ENCODE assay signal across 8 mouse cellular contexts in genomic region chr3:94953764-94954616, GRCm38 (mm10). TPM values are rescaled to one million over a fixed set of nuclear protein-coding genes. Genes with fewer than 3 reads are reported as not detected.
DNase-seq lines count a peak whose midpoint lies in the region; ATAC-seq lines count a peak whose summit lies in the region.

Gene Rfx5, plus strand, starts transcription at chr3:94954075.

- peak within 1 kb of the TSS; percentile 72 for H3K4me2 ChIP-seq in hindbrain, embryonic 11.5 days (replicated peaks; ENCODE audit: low read depth, low read length)

- peak within 1 kb of the TSS; percentile 83 for H3K9ac ChIP-seq in hindbrain, embryonic 11.5 days (ENCODE audit: low read depth, low read length)

- peak within 1 kb of the TSS; percentile 74 for H3K4me3 ChIP-seq in hindbrain, embryonic 11.5 days (ENCODE audit: low read depth, low read length)

- ATAC-seq in hindbrain, embryonic 11.5 days (ENCODE audit: low FRiP score) = peak; percentile 96

- H3K36me3 ChIP-seq in hindbrain, embryonic 11.5 days (ENCODE audit: control insufficient read depth, insufficient read depth, low read length) = no peaks in the 10 kb centered on the region

- no peaks in the 10 kb centered on the region for H3K9me3 ChIP-seq in hindbrain, embryonic 11.5 days (ENCODE audit: control insufficient read depth, low read length)

- DNase-seq in Muller cell, postnatal 12 days (ENCODE audit: inconsistent ontology term) = peak; percentile 94
- peak; percentile 97 for DNase-seq in cerebellum, adult 9-11 months
- DNase-seq in frontal cortex, adult 2 months (ENCODE audit: extremely low spot score in 1 of 2, low spot score in 1 of 2) = peak; percentile 96 to 97
- DNase-seq in hindbrain, embryonic 11.5 days (ENCODE audit: low spot score) = peak; percentile 88
- DNase-seq in layer of hippocampus, postnatal 10 days (ENCODE audit: low spot score in 2 of 2) = peak; percentile 87 to 89
- peak; percentile 98 for DNase-seq in lung, postnatal 10 days
- peak; percentile 86 for DNase-seq in ovary, postnatal 36 days (ENCODE audit: low spot score)
- DNase-seq in thymus, postnatal 25 days = peak; percentile 90

- WGBS in hindbrain, embryonic 11.5 days = under 1% methylated on average over 50 of the region's 50 CpGs

- H3K27me3 ChIP-seq in hindbrain, embryonic 11.5 days (ENCODE audit: control insufficient read depth, insufficient read depth, low read length) = no peaks in the 10 kb centered on the region

- H3K27ac ChIP-seq in hindbrain, embryonic 11.5 days (ENCODE audit: low read depth, low read length) = peak within 1 kb of the TSS; percentile 74

- H3K4me1 ChIP-seq in hindbrain, embryonic 11.5 days (replicated peaks; ENCODE audit: control insufficient read depth, insufficient read depth, low read length) = no peaks in the 10 kb centered on the region; the same call in 1 of the 2 replicates

RNA-seq across cellular contexts. Expression of gene Rfx5, which starts in this region (rescaled TPM):
- polyA plus RNA-seq in frontal cortex, adult 2 months (2012; rRNA removed) = 27.8 and 31.8 TPM in 2 replicates
- polyA plus RNA-seq in hindbrain, embryonic 11.5 days (2014; fragmentation: Nextera tagmentation; extraction: Ambion mirVana) = 6.0 and 8.9 TPM in 2 replicates
- 10 to 100 TPM; 20.1 to 21.3 TPM for total RNA-seq in layer of hippocampus, postnatal 10 days (2021)

Comparison
In these comparisons a context has a peak if more than half of its experiments do, and no peak if none do; other contexts are left out.
1. Peak in every context shown above with its lines: DNase-seq, ATAC-seq, H3K4me3 ChIP-seq and H3K27ac ChIP-seq.